Mouse (Mus musculus): ENCODE data around the gene Thoc5. TPM values are rescaled to one million over a fixed set of nuclear protein-coding genes. Genes with fewer than 3 reads are reported as not detected.

The Thoc5 gene
- 46.4 and 48.1 TPM in 2 replicates for polyA plus RNA-seq (2012; rRNA removed)

- Histone ChIP-seq H3K4me1 (ENCODE audit: control insufficient read depth, insufficient read depth, low read length) (peaks cover 2% of the 10 kb centered on the region; the same call in 1 of the 2 replicates), H3K4me3 (ENCODE audit: insufficient read depth, low read length) (peak within 1 kb of the TSS; percentile 47), H3K27ac (ENCODE audit: insufficient read depth, low read length) (no peak within 1 kb of the TSS)
- TF ChIP-seq POLR2A (IDR thresholded peaks at IDR 0.05; ENCODE audit: extremely low read depth, insufficient read depth, low read length) (peak; percentile 84), CTCF (IDR thresholded peaks at IDR 0.05; ENCODE audit: extremely low read depth, insufficient read depth, low read length) (no peak)
Measured at GRCm38 (mm10) chr11:4894848-4895816, at the start of gene Thoc5. Gene Thoc5 (plus strand): TSS chr11:4895320.

GRCm38 (mm10) chr11:4848483-4849248, 46.5 kb upstream of the Thoc5 start:
- H3K4me3 ChIP-seq (ENCODE audit: insufficient read depth, low read length) = peak overlapping the region; percentile 96
- TF ChIP-seq CTCF (IDR thresholded peaks at IDR 0.05; ENCODE audit: extremely low read depth, insufficient read depth, low read length) = no peak
- no peak for TF ChIP-seq POLR2A (IDR thresholded peaks at IDR 0.05; ENCODE audit: extremely low read depth, insufficient read depth, low read length)
- H3K27ac ChIP-seq (ENCODE audit: insufficient read depth, low read length) = no peak overlapping the region
- peaks cover 2% of the 10 kb centered on the region; the same call in 1 of the 2 replicates for H3K4me1 ChIP-seq (ENCODE audit: control insufficient read depth, insufficient read depth, low read length)

GRCm38 (mm10) chr11:4849258-4849943, 45.7 kb upstream of the Thoc5 start, which contains the start of gene Nf2:
Gene Nf2 (minus strand): TSS chr11:4849536.
- Histone ChIP-seq H3K4me3 (ENCODE audit: insufficient read depth, low read length) (peak within 1 kb of the TSS; percentile 96), H3K27ac (ENCODE audit: insufficient read depth, low read length) (no peak within 1 kb of the TSS), H3K4me1 (ENCODE audit: control insufficient read depth, insufficient read depth, low read length) (peaks cover 2% of the 10 kb centered on the region; the same call in 1 of the 2 replicates)
- no peak for TF ChIP-seq CTCF (IDR thresholded peaks at IDR 0.05; ENCODE audit: extremely low read depth, insufficient read depth, low read length)
- TF ChIP-seq POLR2A (IDR thresholded peaks at IDR 0.05; ENCODE audit: extremely low read depth, insufficient read depth, low read length) = peak; percentile 40; the same call in 1 of the 2 replicates

GRCm38 (mm10) chr11:4850404-4850803, 44.7 kb upstream of the Thoc5 start:
- H3K4me1 ChIP-seq (ENCODE audit: control insufficient read depth, insufficient read depth, low read length) = peaks cover 2% of the 10 kb centered on the region; the same call in 1 of the 2 replicates
- H3K27ac ChIP-seq (ENCODE audit: insufficient read depth, low read length) = no peak overlapping the region
- no peak for TF ChIP-seq CTCF (IDR thresholded peaks at IDR 0.05; ENCODE audit: extremely low read depth, insufficient read depth, low read length)
- no peak for TF ChIP-seq POLR2A (IDR thresholded peaks at IDR 0.05; ENCODE audit: extremely low read depth, insufficient read depth, low read length)
- no peak overlapping the region for H3K4me3 ChIP-seq (ENCODE audit: insufficient read depth, low read length)

- TF ChIP-seq POLR2A (IDR thresholded peaks at IDR 0.05; ENCODE audit: extremely low read depth, insufficient read depth, low read length) = no peak
- no peak for TF ChIP-seq CTCF (IDR thresholded peaks at IDR 0.05; ENCODE audit: extremely low read depth, insufficient read depth, low read length)
- Histone ChIP-seq H3K27ac (ENCODE audit: insufficient read depth, low read length) (no peak overlapping the region), H3K4me3 (ENCODE audit: insufficient read depth, low read length) (no peak overlapping the region), H3K4me1 (ENCODE audit: control insufficient read depth, insufficient read depth, low read length) (peaks cover under 1% of the 10 kb centered on the region; the same call in 1 of the 2 replicates)
Measured at GRCm38 (mm10) chr11:4853021-4853420, 42.1 kb upstream of the Thoc5 start.

- Histone ChIP-seq H3K4me1 (ENCODE audit: control insufficient read depth, insufficient read depth, low read length) (no peaks in the 10 kb centered on the region), H3K27ac (ENCODE audit: insufficient read depth, low read length) (no peak overlapping the region)
- TF ChIP-seq CTCF (IDR thresholded peaks at IDR 0.05; ENCODE audit: extremely low read depth, insufficient read depth, low read length) (no peak), POLR2A (IDR thresholded peaks at IDR 0.05; ENCODE audit: extremely low read depth, insufficient read depth, low read length) (no peak)
Measured at GRCm38 (mm10) chr11:4854181-4854580, 40.9 kb upstream of the Thoc5 start.

GRCm38 (mm10) chr11:4858416-4858815, 36.7 kb upstream of the Thoc5 start:
- no peak for TF ChIP-seq CTCF (IDR thresholded peaks at IDR 0.05; ENCODE audit: extremely low read depth, insufficient read depth, low read length)
- Histone ChIP-seq H3K4me3 (ENCODE audit: insufficient read depth, low read length) (no peak overlapping the region), H3K4me1 (ENCODE audit: control insufficient read depth, insufficient read depth, low read length) (no peaks in the 10 kb centered on the region), H3K27ac (ENCODE audit: insufficient read depth, low read length) (no peak overlapping the region)

More at GRCm38 (mm10) chr11:4854181-4854580, 40.9 kb upstream of the Thoc5 start:
- H3K4me3 ChIP-seq (ENCODE audit: insufficient read depth, low read length) = no peak overlapping the region

- Histone ChIP-seq H3K4me3 (ENCODE audit: insufficient read depth, low read length) (no peak overlapping the region), H3K4me1 (ENCODE audit: control insufficient read depth, insufficient read depth, low read length) (no peaks in the 10 kb centered on the region), H3K27ac (ENCODE audit: insufficient read depth, low read length) (no peak overlapping the region)
- no peak for TF ChIP-seq POLR2A (IDR thresholded peaks at IDR 0.05; ENCODE audit: extremely low read depth, insufficient read depth, low read length)
- TF ChIP-seq CTCF (IDR thresholded peaks at IDR 0.05; ENCODE audit: extremely low read depth, insufficient read depth, low read length) = no peak
Measured at GRCm38 (mm10) chr11:4860986-4861385, 34.1 kb upstream of the Thoc5 start.

Measured in cortical plate, adult 2 months (tissue).